Mouse (Mus musculus) forelimb bud, embryonic 11.5 days (tissue): ENCODE data around the gene Nlk.
"Not testable (repeated sequence)": the region's sequence is repeated elsewhere in the genome, so short reads cannot be mapped to it uniquely, and the experiment has no call there.

Source experiments
- DNase-seq: peaks from one replicate; pipeline ENCODE4 v3.0.0-alpha.2; 2012; ENCODE audit warnings: low read depth, low spot score

Gene Nlk

GRCm38 (mm10) chr11:78690547-78690946 is 6.6 kb downstream of the Nlk start:
- DNase-seq: no peak

- no peak for DNase-seq
These were observed 16.1 kb downstream of the Nlk start for GRCm38 (mm10) chr11:78681058-78681457.

GRCm38 (mm10) chr11:78678761-78679160 is 18.4 kb downstream of the Nlk start:
- DNase-seq: no peak

- no peak for DNase-seq
These were observed 28.5 kb downstream of the Nlk start for GRCm38 (mm10) chr11:78668647-78669046.

GRCm38 (mm10) chr11:78664853-78665252 is 32.3 kb downstream of the Nlk start:
- DNase-seq: no peak

- no peak for DNase-seq
These were observed 33.3 kb downstream of the Nlk start for GRCm38 (mm10) chr11:78663916-78664315.

- no peak for DNase-seq
These were observed 48.0 kb downstream of the Nlk start for GRCm38 (mm10) chr11:78649143-78649542.

- not testable (repeated sequence) for DNase-seq
These were observed 48.8 kb downstream of the Nlk start for GRCm38 (mm10) chr11:78648405-78648804.

GRCm38 (mm10) chr11:78643746-78644145 is 53.4 kb downstream of the Nlk start:
- DNase-seq: no peak

- DNase-seq: no peak
These were observed 55.0 kb downstream of the Nlk start for GRCm38 (mm10) chr11:78642151-78642550.

- DNase-seq: no peak
These were observed 56.1 kb downstream of the Nlk start for GRCm38 (mm10) chr11:78641088-78641487.

- no peak for DNase-seq
These were observed 64.4 kb downstream of the Nlk start for GRCm38 (mm10) chr11:78632782-78633181.

- DNase-seq: no peak
These were observed 68.3 kb downstream of the Nlk start for GRCm38 (mm10) chr11:78628871-78629270.

GRCm38 (mm10) chr11:78624377-78624776 is 72.8 kb downstream of the Nlk start:
- DNase-seq: no peak

- no peak for DNase-seq
These were observed 75.2 kb downstream of the Nlk start for GRCm38 (mm10) chr11:78621926-78622325.

GRCm38 (mm10) chr11:78620179-78620578 is 77.0 kb downstream of the Nlk start:
- no peak for DNase-seq

- no peak for DNase-seq
These were observed 85.9 kb downstream of the Nlk start for GRCm38 (mm10) chr11:78611273-78611672.

- no peak for DNase-seq
These were observed 87.5 kb downstream of the Nlk start for GRCm38 (mm10) chr11:78609657-78610056.

- DNase-seq: no peak
These were observed 92.3 kb downstream of the Nlk start for GRCm38 (mm10) chr11:78604826-78605225.

- no peak for DNase-seq
These were observed 94.4 kb downstream of the Nlk start for GRCm38 (mm10) chr11:78602781-78603180.

GRCm38 (mm10) chr11:78600926-78601590 is 96.1 kb downstream of the Nlk start:
- no peak for DNase-seq

GRCm38 (mm10) chr11:78600496-78600895 is 96.7 kb downstream of the Nlk start:
- DNase-seq: no peak

- DNase-seq: no peak
These were observed 97.1 kb downstream of the Nlk start for GRCm38 (mm10) chr11:78600051-78600450.
